Mouse (Mus musculus): Measurements from ENCODE around the gene Nutf2-ps1. TPM values are rescaled to one million over a fixed set of nuclear protein-coding genes. Genes with fewer than 3 reads are reported as not detected.

Nutf2-ps1 gene
- polyA plus RNA-seq, 1 experiment from 2014 or later, result 8.7 TPM

- H3K27ac ChIP-seq, result no peak overlapping the region
- H3K79me2 ChIP-seq (ENCODE audit: inconsistent target), result no peaks in the 10 kb centered on the region
- H3K4me3 ChIP-seq (ENCODE audit: inconsistent target), result no peak overlapping the region
- no peaks in the 10 kb centered on the region for H3K36me3 ChIP-seq (ENCODE audit: inconsistent target)
- 89% methylated on average over 4 of the region's 4 CpGs for WGBS (ENCODE audit: missing documents)
Observed at GRCm38 (mm10) chr19:53575296-53576010, 13.4 kb downstream of the Nutf2-ps1 start.

GRCm38 (mm10) chr19:53574546-53574945, 14.3 kb downstream of the Nutf2-ps1 start:
- Histone ChIP-seq H3K4me3 (ENCODE audit: inconsistent target) (no peak overlapping the region), H3K79me2 (ENCODE audit: inconsistent target) (no peaks in the 10 kb centered on the region), H3K27ac (no peak overlapping the region), H3K36me3 (ENCODE audit: inconsistent target) (no peaks in the 10 kb centered on the region)
- 95% methylated on average over 7 of the region's 7 CpGs for WGBS (ENCODE audit: missing documents)

GRCm38 (mm10) chr19:53574131-53574530, 14.7 kb downstream of the Nutf2-ps1 start:
- WGBS (ENCODE audit: missing documents), result 92% methylated on average over 7 of the region's 8 CpGs
- Histone ChIP-seq H3K4me3 (ENCODE audit: inconsistent target) (no peak overlapping the region), H3K27ac (no peak overlapping the region), H3K79me2 (ENCODE audit: inconsistent target) (no peaks in the 10 kb centered on the region), H3K36me3 (ENCODE audit: inconsistent target) (no peaks in the 10 kb centered on the region)

- no peaks in the 10 kb centered on the region for H3K79me2 ChIP-seq (ENCODE audit: inconsistent target)
- WGBS (ENCODE audit: missing documents), result 92% methylated on average over 3 of the region's 3 CpGs
- no peaks in the 10 kb centered on the region for H3K36me3 ChIP-seq (ENCODE audit: inconsistent target)
- H3K4me3 ChIP-seq (ENCODE audit: inconsistent target), result no peak overlapping the region
- no peak overlapping the region for H3K27ac ChIP-seq
Observed at GRCm38 (mm10) chr19:53573151-53573550, 15.7 kb downstream of the Nutf2-ps1 start.

- no peak overlapping the region for H3K27ac ChIP-seq
- no peaks in the 10 kb centered on the region for H3K79me2 ChIP-seq (ENCODE audit: inconsistent target)
- no peak overlapping the region for H3K4me3 ChIP-seq (ENCODE audit: inconsistent target)
- no peaks in the 10 kb centered on the region for H3K36me3 ChIP-seq (ENCODE audit: inconsistent target)
- WGBS (ENCODE audit: missing documents), result 96% methylated on average over 12 of the region's 12 CpGs
Observed at GRCm38 (mm10) chr19:53572607-53573006, 16.3 kb downstream of the Nutf2-ps1 start.

GRCm38 (mm10) chr19:53571501-53572428, 17.1 kb downstream of the Nutf2-ps1 start:
- H3K79me2 ChIP-seq (ENCODE audit: inconsistent target), result no peaks in the 10 kb centered on the region
- no peaks in the 10 kb centered on the region for H3K36me3 ChIP-seq (ENCODE audit: inconsistent target)
- no peak overlapping the region for H3K27ac ChIP-seq
- H3K4me3 ChIP-seq (ENCODE audit: inconsistent target), result no peak overlapping the region
- WGBS (ENCODE audit: missing documents), result 45% methylated on average over 18 of the region's 18 CpGs

GRCm38 (mm10) chr19:53571056-53571455, 17.8 kb downstream of the Nutf2-ps1 start:
- Histone ChIP-seq H3K4me3 (ENCODE audit: inconsistent target) (no peak overlapping the region), H3K79me2 (ENCODE audit: inconsistent target) (no peaks in the 10 kb centered on the region), H3K36me3 (ENCODE audit: inconsistent target) (no peaks in the 10 kb centered on the region), H3K27ac (no peak overlapping the region)
- WGBS (ENCODE audit: missing documents), result 92% methylated on average over 4 of the region's 4 CpGs

- Histone ChIP-seq H3K36me3 (ENCODE audit: inconsistent target) (no peaks in the 10 kb centered on the region), H3K27ac (no peak overlapping the region), H3K79me2 (ENCODE audit: inconsistent target) (no peaks in the 10 kb centered on the region), H3K4me3 (ENCODE audit: inconsistent target) (no peak overlapping the region)
- WGBS (ENCODE audit: missing documents), result 70% methylated on average over 3 of the region's 3 CpGs
Observed at GRCm38 (mm10) chr19:53568553-53568952, 20.3 kb downstream of the Nutf2-ps1 start.

GRCm38 (mm10) chr19:53567864-53568263, 21.0 kb downstream of the Nutf2-ps1 start:
- H3K27ac ChIP-seq, result peak overlapping the region; percentile 21; the same call in 1 of the 2 replicates
- 24% methylated on average over 11 of the region's 11 CpGs for WGBS (ENCODE audit: missing documents)
- no peak overlapping the region for H3K4me3 ChIP-seq (ENCODE audit: inconsistent target)
- no peaks in the 10 kb centered on the region for H3K36me3 ChIP-seq (ENCODE audit: inconsistent target)
- H3K79me2 ChIP-seq (ENCODE audit: inconsistent target), result no peaks in the 10 kb centered on the region

GRCm38 (mm10) chr19:53565565-53566277, 23.1 kb downstream of the Nutf2-ps1 start:
- WGBS (ENCODE audit: missing documents), result 67% methylated on average over 14 of the region's 14 CpGs
- Histone ChIP-seq H3K4me3 (ENCODE audit: inconsistent target) (no peak overlapping the region), H3K79me2 (ENCODE audit: inconsistent target) (no peaks in the 10 kb centered on the region), H3K36me3 (ENCODE audit: inconsistent target) (no peaks in the 10 kb centered on the region), H3K27ac (peak overlapping the region; percentile 28)

- Histone ChIP-seq H3K36me3 (ENCODE audit: inconsistent target) (no peaks in the 10 kb centered on the region), H3K4me3 (ENCODE audit: inconsistent target) (no peak overlapping the region), H3K79me2 (ENCODE audit: inconsistent target) (no peaks in the 10 kb centered on the region), H3K27ac (peak overlapping the region; percentile 60)
- 24% methylated on average over 4 of the region's 4 CpGs for WGBS (ENCODE audit: missing documents)
Observed at GRCm38 (mm10) chr19:53564174-53564573, 24.7 kb downstream of the Nutf2-ps1 start.

- Histone ChIP-seq H3K79me2 (ENCODE audit: inconsistent target) (no peaks in the 10 kb centered on the region), H3K27ac (no peak overlapping the region), H3K36me3 (ENCODE audit: inconsistent target) (no peaks in the 10 kb centered on the region), H3K4me3 (ENCODE audit: inconsistent target) (no peak overlapping the region)
- WGBS (ENCODE audit: missing documents), result 95% methylated on average over 3 of the region's 3 CpGs
Observed at GRCm38 (mm10) chr19:53560436-53560835, 28.4 kb downstream of the Nutf2-ps1 start.

- Histone ChIP-seq H3K27ac (no peak overlapping the region), H3K36me3 (ENCODE audit: inconsistent target) (no peaks in the 10 kb centered on the region), H3K4me3 (ENCODE audit: inconsistent target) (no peak overlapping the region), H3K79me2 (ENCODE audit: inconsistent target) (no peaks in the 10 kb centered on the region)
- WGBS (ENCODE audit: missing documents), result 40% methylated on average over 20 of the region's 20 CpGs
Observed at GRCm38 (mm10) chr19:53557267-53557936, 31.5 kb downstream of the Nutf2-ps1 start.

GRCm38 (mm10) chr19:53556841-53557240, 32.0 kb downstream of the Nutf2-ps1 start:
- WGBS (ENCODE audit: missing documents), result 71% methylated on average over 6 of the region's 6 CpGs

More at GRCm38 (mm10) chr19:53556841-53557240, 32.0 kb downstream of the Nutf2-ps1 start:
- no peak overlapping the region for H3K4me3 ChIP-seq (ENCODE audit: inconsistent target)
- no peaks in the 10 kb centered on the region for H3K36me3 ChIP-seq (ENCODE audit: inconsistent target)
- H3K79me2 ChIP-seq (ENCODE audit: inconsistent target), result no peaks in the 10 kb centered on the region
- H3K27ac ChIP-seq, result no peak overlapping the region
